Mouse (Mus musculus) testis, adult 2 months (tissue): Measurements from ENCODE around the gene Atp6v0c.

Source experiments
- CTCF ChIP-seq: fragments of 200-500 bp; IDR thresholded peaks from 2 replicates; pipeline ENCODE4 v1.5.1; 2012; ENCODE audit warnings: low read depth, mild to moderate bottlenecking, inconsistent platforms, low read length, moderate library complexity; ENCODE audit not compliant: control insufficient read depth, insufficient read depth, insufficient replicate concordance
- POLR2A ChIP-seq: fragments of 200-500 bp; IDR thresholded peaks from 2 replicates; pipeline ENCODE4 v1.6.1; 2012; ENCODE audit warnings: low read depth, mild to moderate bottlenecking, inconsistent platforms, low read length, moderate library complexity; ENCODE audit not compliant: control insufficient read depth

DNA sequence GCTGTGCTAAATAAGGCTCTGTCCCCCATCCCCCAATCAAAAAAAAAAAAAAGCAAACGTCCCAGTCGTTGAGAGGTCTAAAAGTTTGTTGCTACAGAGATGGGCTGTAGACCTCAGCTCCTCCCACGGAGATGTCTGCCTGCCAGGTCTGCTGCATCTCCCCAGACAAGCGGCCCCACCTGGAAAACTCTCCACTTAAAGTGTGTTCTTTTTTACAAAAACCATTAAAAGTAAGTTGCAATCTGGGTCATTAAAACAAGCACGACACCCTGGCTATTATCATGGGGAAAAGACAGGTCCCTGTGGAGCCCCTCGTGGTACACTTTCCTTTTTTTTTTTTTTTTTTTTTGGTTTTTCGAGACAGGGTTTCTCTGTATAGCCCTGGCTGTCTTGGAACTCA is 18.1 kb downstream of the Atp6v0c start:
- TF ChIP-seq CTCF: no peak
- TF ChIP-seq POLR2A: no peak
